Mouse (Mus musculus) gonadal fat pad, adult 2 months (tissue): Measurements from ENCODE around the gene Zfp445. TPM values are rescaled to one million over a fixed set of nuclear protein-coding genes. Genes with fewer than 3 reads are reported as not detected.
"Not testable (repeated sequence)": the region's sequence is repeated elsewhere in the genome, so short reads cannot be mapped to it uniquely, and the experiment has no call there.

Source experiments
- DNase-seq: peaks from one replicate; pipeline ENCODE4 v3.0.0-alpha.2; 2012; ENCODE audit warnings: low read depth
- polyA plus RNA-seq: library from polyadenylated mRNA; depleted of rRNA; stranded (reverse); fragments of >200 nt; gene quantifications from 2 replicates; pipeline ENCODE4 v1.2.3, GENCODE M21; 2012; rRNA removed

The Zfp445 gene
- polyA plus RNA-seq, result 43.2 and 47.8 TPM in 2 replicates

DNA sequence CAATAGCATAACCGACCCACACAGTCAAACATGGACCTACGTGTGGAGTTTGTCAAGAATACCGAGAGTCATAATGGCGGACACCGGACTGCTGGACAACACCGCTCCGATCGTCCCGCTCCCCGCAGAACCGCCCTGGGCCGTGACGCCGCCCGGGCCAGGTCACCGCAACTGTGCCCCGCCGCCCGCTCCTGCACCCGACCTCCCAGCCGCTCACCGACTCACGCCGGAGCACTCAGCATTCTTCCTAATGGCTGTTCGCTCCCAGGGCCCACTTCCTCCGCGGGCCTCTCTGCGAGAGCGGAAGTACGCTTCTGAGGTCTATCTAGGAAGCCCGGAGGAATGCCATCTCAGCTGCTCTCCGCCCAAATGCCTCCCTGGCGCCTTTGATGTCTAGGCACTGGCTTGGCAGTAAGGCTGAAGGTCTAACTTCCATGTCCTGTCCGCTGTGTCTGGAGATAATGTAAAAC, at the start of gene Zfp445:
Gene Zfp445 (minus strand): TSS at position 310 of the 470 bp plus-strand sequence.
- DNase-seq, result peak; percentile 44

GRCm38 (mm10) chr9:122902717-122903535, 37.1 kb upstream of the Zfp445 start:
- DNase-seq, result no peak

GRCm38 (mm10) chr9:122901047-122901446, 35.2 kb upstream of the Zfp445 start:
- DNase-seq, result no peak

- DNase-seq, result peak; percentile 40
Observed at GRCm38 (mm10) chr9:122886372-122887179, 20.8 kb upstream of the Zfp445 start.

GRCm38 (mm10) chr9:122885385-122885784, 19.6 kb upstream of the Zfp445 start, which contains the start of gene Zkscan7:
TSS of gene Zkscan7 (plus strand) at chr9:122885685.
- DNase-seq, result no peak

- no peak for DNase-seq
Observed at GRCm38 (mm10) chr9:122875145-122875544, 9.3 kb upstream of the Zfp445 start.

- DNase-seq, result no peak
Observed at GRCm38 (mm10) chr9:122874653-122875052, 8.8 kb upstream of the Zfp445 start.

DNA sequence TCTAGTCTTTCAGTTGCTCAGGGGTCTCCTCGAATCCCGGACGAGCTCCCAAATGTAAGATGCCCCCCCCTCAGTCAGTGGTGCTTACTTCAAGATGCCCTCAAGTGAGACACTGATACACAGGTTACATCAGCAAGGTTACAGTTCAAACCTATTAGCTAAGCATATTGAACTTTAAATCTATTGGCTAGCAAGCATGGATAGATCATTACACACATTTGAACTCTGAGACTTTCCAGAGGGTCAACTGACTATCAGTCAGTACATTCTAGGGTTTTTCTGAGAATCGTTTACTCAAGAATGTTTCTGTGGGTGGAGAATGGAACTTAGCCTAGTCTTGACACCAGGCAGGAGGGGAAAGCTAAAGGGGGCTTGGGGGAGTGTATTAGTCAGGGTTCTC, 6.8 kb upstream of the Zfp445 start:
- no peak for DNase-seq

GRCm38 (mm10) chr9:122866192-122866591, 386 bp upstream of the Zfp445 start:
- DNase-seq, result no peak

DNA sequence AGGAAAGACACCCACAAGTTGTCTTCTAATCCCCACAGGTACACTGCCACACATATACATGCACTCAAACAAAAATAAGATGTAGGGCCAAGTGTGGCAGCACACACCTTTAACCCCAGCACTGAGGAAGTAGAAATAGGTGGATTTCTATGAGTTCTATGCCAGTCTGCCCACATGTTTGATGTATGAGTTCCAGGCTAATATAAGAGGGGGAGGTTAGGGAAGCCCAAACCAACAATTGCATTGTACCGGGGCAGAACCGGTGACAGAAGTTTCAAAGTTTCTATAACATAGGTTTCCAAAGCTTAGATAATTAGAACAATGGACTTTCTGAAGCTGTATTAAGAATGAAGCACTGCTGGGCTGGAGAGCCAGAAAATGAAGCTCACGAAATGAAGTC, 958 bp downstream of the Zfp445 start:
- no peak for DNase-seq

GRCm38 (mm10) chr9:122863731-122864130, 2.1 kb downstream of the Zfp445 start:
- no peak for DNase-seq

DNA sequence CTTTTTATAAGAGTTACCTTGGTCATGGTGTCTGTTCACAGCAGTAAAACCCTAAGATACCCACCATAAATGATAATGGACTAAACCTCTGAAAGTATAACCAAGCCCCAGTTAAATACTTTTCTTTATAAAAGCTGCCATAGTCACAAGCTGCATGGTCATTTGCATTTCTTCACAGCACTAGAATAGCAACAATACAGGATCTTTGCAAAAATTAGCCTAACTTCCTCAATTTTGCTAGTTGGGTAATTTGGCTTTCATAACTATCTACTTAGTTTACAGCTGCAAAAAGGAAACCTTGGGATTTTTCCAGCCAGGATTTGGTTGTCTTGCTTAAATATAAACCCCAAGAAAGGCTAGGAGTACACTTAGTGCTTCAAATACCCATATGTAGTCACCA, 5.1 kb downstream of the Zfp445 start:
- DNase-seq, result no peak

DNA sequence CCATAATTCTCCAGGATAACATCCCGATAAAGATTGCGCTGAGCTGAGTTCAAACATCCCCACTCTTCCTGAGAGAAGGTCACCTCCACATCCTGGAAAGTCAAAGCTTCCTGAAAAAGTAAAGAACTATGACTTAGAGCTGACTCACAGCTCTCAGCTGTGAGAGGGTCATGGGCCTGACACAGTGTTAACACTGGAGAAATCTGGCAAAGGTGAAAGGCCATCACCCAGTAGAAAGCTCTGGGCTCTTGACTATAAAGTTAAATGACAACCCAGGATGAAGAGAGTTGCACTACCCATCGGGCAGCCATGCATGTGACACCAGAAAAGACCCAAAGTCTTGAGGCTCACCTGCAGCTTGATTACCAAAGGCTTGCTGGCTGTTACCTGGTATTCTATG, 9.1 kb downstream of the Zfp445 start:
- DNase-seq, result no peak

- no peak for DNase-seq
Observed at GRCm38 (mm10) chr9:122855617-122856016, 10.2 kb downstream of the Zfp445 start.

- DNase-seq, result not testable (repeated sequence)
Observed at GRCm38 (mm10) chr9:122855141-122855540, 10.7 kb downstream of the Zfp445 start.

GRCm38 (mm10) chr9:122854526-122854925, 11.3 kb downstream of the Zfp445 start:
- no peak for DNase-seq

GRCm38 (mm10) chr9:122847811-122848311, 17.9 kb downstream of the Zfp445 start:
- DNase-seq, result not testable (repeated sequence)

DNA sequence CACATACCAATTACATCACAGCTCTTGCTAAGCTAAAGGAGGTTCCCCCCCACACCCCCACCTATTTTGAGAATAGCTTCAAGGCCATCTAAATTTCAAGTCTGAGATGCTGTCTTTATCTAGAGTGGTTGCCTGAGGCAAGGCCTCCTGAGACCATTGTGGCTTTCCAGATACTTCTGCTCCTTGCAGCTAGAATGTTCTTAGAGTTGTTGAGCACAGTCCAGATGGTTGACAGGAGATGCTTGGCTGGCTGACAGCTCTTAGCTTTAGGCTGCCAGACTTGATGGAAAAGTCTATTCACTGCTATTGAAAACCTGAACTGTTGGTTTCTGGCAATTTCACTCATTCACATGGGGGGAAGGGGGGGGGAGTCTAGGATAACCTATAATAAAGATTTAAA, 19.6 kb downstream of the Zfp445 start:
- no peak for DNase-seq

- no peak for DNase-seq
Observed at GRCm38 (mm10) chr9:122845621-122846020, 20.2 kb downstream of the Zfp445 start.

GRCm38 (mm10) chr9:122843760-122844159, 22.0 kb downstream of the Zfp445 start, which contains the start of gene Gm35549:
TSS of gene Gm35549 (minus strand) at chr9:122844035.
- DNase-seq, result no peak

DNA sequence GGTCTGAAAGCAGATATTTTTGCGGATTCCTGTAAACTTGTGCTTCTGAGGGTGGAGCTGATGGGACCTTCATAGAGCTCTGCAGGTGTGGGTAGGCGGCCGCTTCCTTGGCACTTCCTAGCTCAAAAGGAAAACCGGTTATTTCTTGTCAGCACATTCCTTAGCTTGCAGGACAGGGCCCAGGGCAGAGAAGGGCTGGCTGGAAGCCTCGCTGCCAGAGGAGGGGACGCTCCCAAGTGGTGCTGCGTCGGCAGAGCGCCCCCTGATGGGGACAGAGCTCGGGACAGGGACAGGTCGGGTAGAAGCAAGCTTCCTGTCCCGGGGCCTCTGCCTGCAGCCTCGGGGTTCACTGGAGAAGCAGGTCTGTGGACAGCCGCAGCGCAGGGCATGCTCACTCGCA, 28.1 kb downstream of the Zfp445 start:
- DNase-seq, result no peak

DNA sequence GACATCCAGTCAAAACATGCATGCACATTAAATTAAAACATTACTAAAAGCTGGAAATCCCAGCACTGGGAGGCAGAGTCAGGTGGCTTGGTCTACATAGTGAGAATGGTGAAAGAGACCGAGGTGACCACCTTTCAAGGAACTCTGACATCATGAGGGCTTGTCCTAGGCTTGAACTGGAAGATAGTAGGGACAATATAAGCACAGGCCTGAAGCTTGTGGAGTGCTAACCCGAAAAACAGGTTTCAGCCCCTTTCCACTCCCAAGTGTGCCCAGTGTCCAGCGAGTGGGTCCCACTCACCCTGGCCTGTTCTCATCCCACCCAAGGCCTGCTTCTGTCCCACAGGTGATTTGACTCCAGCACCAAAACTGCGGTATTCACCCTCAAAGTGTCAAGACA, 28.6 kb downstream of the Zfp445 start:
- DNase-seq, result no peak
